Mouse (Mus musculus) central nervous system, embryonic 11.5 days (tissue): ENCODE measurements around the gene Vmn2r49. TPM values are rescaled to one million over a fixed set of nuclear protein-coding genes. Genes with fewer than 3 reads are reported as not detected.

ENCODE experiments used
- polyA plus RNA-seq: library from polyadenylated mRNA; depleted of rRNA; stranded (reverse); fragments of >200 nt; gene quantifications from 2 replicates; pipeline ENCODE4 v1.2.3, GENCODE M21; 2012; rRNA removed

The Vmn2r49 gene
- polyA plus RNA-seq: not detected in 2 replicates

GRCm38 (mm10) chr7:9992157-9992556 is at the start of gene Vmn2r49:
Vmn2r49 (minus strand) TSS chr7:9992257.

DNA sequence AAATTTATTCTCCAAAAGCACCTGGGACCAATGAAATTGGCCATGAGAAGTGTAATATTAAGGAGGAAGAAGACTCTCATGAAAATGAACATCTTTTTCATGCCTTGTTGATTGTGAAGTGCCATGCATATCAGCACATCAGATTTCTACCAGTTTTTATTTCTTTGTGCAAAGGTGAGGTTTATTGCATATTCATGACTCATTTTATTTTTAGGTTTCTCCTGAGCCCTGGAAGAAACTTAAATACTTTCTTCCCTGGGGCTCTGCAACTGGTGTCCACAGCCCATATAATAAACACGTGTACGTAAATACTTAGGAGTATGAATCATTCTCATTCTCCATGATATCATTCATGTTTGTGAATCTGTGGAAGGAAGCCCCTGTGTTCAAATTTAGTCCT is 38.6 kb downstream of the Vmn2r49 start, which contains the start of gene Vmn2r48:
Vmn2r48 (minus strand) TSS at position 101 of the 400 bp plus-strand sequence.

Other genes with a start within 250 kb of the Vmn2r49 start
- not detected in 2 replicates for gene Vmn2r46, start 221.7 kb downstream of the Vmn2r49 start, polyA plus RNA-seq
- not detected in 2 replicates for gene Vmn2r47, start 150.9 kb downstream of the Vmn2r49 start, polyA plus RNA-seq
- gene Vmn2r48, start 38.7 kb downstream of the Vmn2r49 start, polyA plus RNA-seq: not detected in 2 replicates
- gene Vmn2r50, start 61.0 kb upstream of the Vmn2r49 start, polyA plus RNA-seq: not detected in 2 replicates
- not detected in 2 replicates for gene Vmn2r51, start 113.5 kb upstream of the Vmn2r49 start, polyA plus RNA-seq
- not detected in 2 replicates for gene Vmn2r52, start 184.3 kb upstream of the Vmn2r49 start, polyA plus RNA-seq